Mouse (Mus musculus): Measurements from ENCODE around the gene Sp1. TPM values are rescaled to one million over a fixed set of nuclear protein-coding genes. Genes with fewer than 3 reads are reported as not detected.

Gene Sp1
- polyA plus RNA-seq, 1 experiment from 2014 or later: 7.6 TPM

DNA sequence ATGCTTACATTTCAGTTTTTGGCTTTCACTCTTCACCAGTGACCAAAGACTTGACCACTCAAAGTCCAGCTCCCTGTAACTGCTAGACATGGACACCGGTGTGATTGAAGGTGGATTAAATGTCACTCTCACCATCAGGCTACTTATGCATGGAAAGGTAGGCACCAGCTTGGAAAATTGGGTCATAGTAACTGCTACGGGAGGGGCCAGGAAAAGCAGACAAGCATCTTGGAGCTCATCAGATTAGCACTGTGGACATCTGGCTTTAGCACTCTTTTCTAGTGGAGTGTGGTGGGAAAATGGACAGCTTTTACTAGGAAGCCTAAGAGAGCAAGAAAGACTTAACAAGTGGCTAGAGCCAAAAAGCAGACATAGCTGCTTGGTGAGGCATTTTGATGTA is 67.3 kb downstream of the Sp1 start:
- Histone ChIP-seq H3K36me3 (peaks cover 56% of the 10 kb centered on the region), H3K9me3 (no peaks in the 10 kb centered on the region), H3K27ac (no peak overlapping the region), H3K27me3 (ENCODE audit: insufficient read depth, poor library complexity, severe bottlenecking) (no peaks in the 10 kb centered on the region), H3K4me3 (peak overlapping the region; percentile 12; the same call in 1 of the 2 replicates), H3K4me1 (0 out of 2 replicates have a peak, but pooled peaks cover 3% of the 10 kb centered on the region)
- WGBS: 74% methylated on average over 2 of the region's 2 CpGs
- DNase-seq (ENCODE audit: low spot score): no peak

DNA sequence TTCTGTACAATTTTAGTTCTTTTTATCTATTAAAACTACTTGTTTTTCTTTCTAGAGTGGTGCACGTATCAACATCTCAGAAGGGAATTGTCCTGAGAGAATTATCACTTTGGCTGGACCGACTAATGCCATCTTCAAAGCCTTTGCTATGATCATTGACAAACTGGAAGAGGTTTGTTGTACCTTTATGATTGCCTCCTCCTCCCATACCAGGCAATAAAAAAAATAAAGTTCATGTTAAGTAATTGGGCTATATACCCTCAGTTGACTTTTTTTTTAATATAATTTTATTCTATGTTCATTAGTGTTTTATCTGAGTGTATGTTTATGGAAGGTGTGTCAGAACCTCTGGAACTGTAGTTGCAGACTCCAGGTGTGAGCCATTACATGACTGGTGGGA is 68.6 kb downstream of the Sp1 start:
- Histone ChIP-seq H3K9me3 (no peaks in the 10 kb centered on the region), H3K4me3 (no peak overlapping the region), H3K4me1 (0 out of 2 replicates have a peak, but pooled peaks cover 3% of the 10 kb centered on the region), H3K27me3 (ENCODE audit: insufficient read depth, poor library complexity, severe bottlenecking) (no peaks in the 10 kb centered on the region), H3K27ac (no peak overlapping the region), H3K36me3 (peaks cover 61% of the 10 kb centered on the region)
- no peak for DNase-seq (ENCODE audit: low spot score)
- 87% methylated on average over 2 of the region's 2 CpGs for WGBS

DNA sequence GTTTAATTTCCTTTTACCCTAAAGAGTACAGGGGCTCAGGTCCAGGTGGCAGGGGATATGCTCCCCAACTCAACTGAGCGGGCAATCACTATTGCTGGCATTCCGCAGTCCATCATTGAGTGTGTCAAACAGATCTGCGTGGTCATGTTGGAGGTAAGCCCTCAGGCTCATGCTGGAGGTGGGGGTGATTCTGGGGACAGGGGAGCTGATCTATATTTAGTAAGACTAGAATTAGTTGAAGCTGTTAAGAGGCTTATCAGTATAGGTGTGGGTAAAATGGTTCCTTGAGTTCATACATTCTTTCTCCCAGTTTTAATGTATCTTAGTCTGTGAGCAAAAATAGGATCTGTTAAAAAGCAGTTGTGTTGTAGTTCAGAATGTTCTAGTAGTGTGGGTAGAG is 77.2 kb downstream of the Sp1 start:
- Histone ChIP-seq H3K36me3 (peaks cover 96% of the 10 kb centered on the region), H3K4me3 (no peak overlapping the region), H3K27me3 (ENCODE audit: insufficient read depth, poor library complexity, severe bottlenecking) (no peaks in the 10 kb centered on the region), H3K4me1 (peaks cover 14% of the 10 kb centered on the region; the same call in 1 of the 2 replicates), H3K27ac (no peak overlapping the region), H3K9me3 (no peaks in the 10 kb centered on the region)
- no peak for DNase-seq (ENCODE audit: low spot score)
- WGBS: 58% methylated on average over 3 of the region's 3 CpGs

DNA sequence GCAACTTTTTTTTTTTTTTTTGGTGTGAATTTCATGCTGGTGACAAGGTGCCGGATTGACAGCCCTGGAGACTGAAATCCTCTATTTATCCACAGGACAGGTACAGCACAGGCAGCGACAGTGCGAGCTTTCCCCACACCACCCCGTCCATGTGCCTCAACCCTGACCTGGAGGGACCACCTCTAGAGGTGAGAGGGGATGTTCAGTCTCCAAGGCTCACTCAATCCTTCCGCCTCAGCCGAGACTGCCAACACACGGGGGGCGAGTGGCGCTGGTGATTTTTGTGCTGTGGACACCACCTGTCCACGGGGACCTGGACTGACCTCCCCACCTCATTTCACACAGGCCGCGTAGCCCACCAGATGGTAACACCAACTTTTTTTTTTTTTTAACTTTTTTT is 79.9 kb downstream of the Sp1 start:
- no peak for DNase-seq (ENCODE audit: low spot score)
- 88% methylated on average over 12 of the region's 12 CpGs for WGBS
- Histone ChIP-seq H3K4me3 (no peak overlapping the region), H3K36me3 (peaks cover 99% of the 10 kb centered on the region), H3K27me3 (ENCODE audit: insufficient read depth, poor library complexity, severe bottlenecking) (no peaks in the 10 kb centered on the region), H3K9me3 (no peaks in the 10 kb centered on the region), H3K4me1 (peaks cover 14% of the 10 kb centered on the region; the same call in 1 of the 2 replicates), H3K27ac (no peak overlapping the region)

Other genes with a start within 250 kb of the Sp1 start
- 35.7 and 50.1 TPM in 2 replicates for gene Zfp740, start 202.9 kb upstream of the Sp1 start, polyA plus RNA-seq (2016; fragmentation: Nextera tagmentation; extraction: Ambion mirVana)
- gene Csad, start 201.4 kb upstream of the Sp1 start, polyA plus RNA-seq (2016; fragmentation: Nextera tagmentation; extraction: Ambion mirVana): 36.1 and 41.0 TPM in 2 replicates
- 0.22 and 1.5 TPM in 2 replicates for gene Itgb7, start 174.2 kb upstream of the Sp1 start, polyA plus RNA-seq (2016; fragmentation: Nextera tagmentation; extraction: Ambion mirVana)
- gene Rarg, start 148.6 kb upstream of the Sp1 start, polyA plus RNA-seq (2016; fragmentation: Nextera tagmentation; extraction: Ambion mirVana): 11.3 and 17.3 TPM in 2 replicates
- gene Gm9918, start 135.6 kb upstream of the Sp1 start, polyA plus RNA-seq (2016; fragmentation: Nextera tagmentation; extraction: Ambion mirVana): 0.23 TPM in 1 of 2 replicates, not detected in the other
- gene Mfsd5, start 126.7 kb upstream of the Sp1 start, polyA plus RNA-seq (2016; fragmentation: Nextera tagmentation; extraction: Ambion mirVana): 55.7 and 63.4 TPM in 2 replicates
- gene Espl1, start 109.9 kb upstream of the Sp1 start, polyA plus RNA-seq (2016; fragmentation: Nextera tagmentation; extraction: Ambion mirVana): 35.8 and 40.9 TPM in 2 replicates
- gene Pfdn5, start 80.0 kb upstream of the Sp1 start, polyA plus RNA-seq (2016; fragmentation: Nextera tagmentation; extraction: Ambion mirVana): 260 and 282 TPM in 2 replicates
- gene Myg1, start 74.4 kb upstream of the Sp1 start, polyA plus RNA-seq (2016; fragmentation: Nextera tagmentation; extraction: Ambion mirVana): 80.5 and 94.3 TPM in 2 replicates
- gene Aaas, start 55.4 kb upstream of the Sp1 start, polyA plus RNA-seq (2016; fragmentation: Nextera tagmentation; extraction: Ambion mirVana): 87.7 and 96.4 TPM in 2 replicates
- gene Sp7, start 39.0 kb upstream of the Sp1 start, polyA plus RNA-seq (2016; fragmentation: Nextera tagmentation; extraction: Ambion mirVana): 0.37 and 1.5 TPM in 2 replicates
- gene Amhr2, start 39.2 kb downstream of the Sp1 start, polyA plus RNA-seq (2016; fragmentation: Nextera tagmentation; extraction: Ambion mirVana): 1.6 and 2.4 TPM in 2 replicates
- gene Prr13, start 52.9 kb downstream of the Sp1 start, polyA plus RNA-seq (2016; fragmentation: Nextera tagmentation; extraction: Ambion mirVana): 82.8 and 101 TPM in 2 replicates
- 143 and 183 TPM in 2 replicates for gene Pcbp2, start 64.4 kb downstream of the Sp1 start, polyA plus RNA-seq (2016; fragmentation: Nextera tagmentation; extraction: Ambion mirVana)
- not detected in 2 replicates for gene Gm10337, start 97.6 kb downstream of the Sp1 start, polyA plus RNA-seq (2016; fragmentation: Nextera tagmentation; extraction: Ambion mirVana)
- gene Map3k12, start 110.9 kb downstream of the Sp1 start, polyA plus RNA-seq (2016; fragmentation: Nextera tagmentation; extraction: Ambion mirVana): 17.9 and 19.7 TPM in 2 replicates
- gene Tarbp2, start 112.0 kb downstream of the Sp1 start, polyA plus RNA-seq (2016; fragmentation: Nextera tagmentation; extraction: Ambion mirVana): 127 and 140 TPM in 2 replicates
- gene Npff, start 118.8 kb downstream of the Sp1 start, polyA plus RNA-seq (2016; fragmentation: Nextera tagmentation; extraction: Ambion mirVana): 0.88 and 0.99 TPM in 2 replicates
- gene Gm28047, start 218.9 kb downstream of the Sp1 start, polyA plus RNA-seq (2016; fragmentation: Nextera tagmentation; extraction: Ambion mirVana): 0.42 TPM in 1 of 2 replicates, not detected in the other
- gene Atf7, start 219.3 kb downstream of the Sp1 start, polyA plus RNA-seq (2016; fragmentation: Nextera tagmentation; extraction: Ambion mirVana): 24.3 and 26.6 TPM in 2 replicates